Mouse (Mus musculus) midbrain, embryonic 10.5 days (tissue): Measurements from ENCODE around the gene Slc41a3. TPM values are rescaled to one million over a fixed set of nuclear protein-coding genes. Genes with fewer than 3 reads are reported as not detected.
"Not testable (repeated sequence)": the region's sequence is repeated elsewhere in the genome, so short reads cannot be mapped to it uniquely, and the experiment has no call there.

Source experiments
- DNase-seq: peaks from one replicate; pipeline ENCODE4 v3.0.0-alpha.2; 2017; ENCODE audit warnings: low spot score
- H3K27ac ChIP-seq: fragments of 300-500 bp; sonication (generic); replicated peaks from 2 replicates; pipeline ENCODE4 v1.5.1; 2016; ENCODE audit warnings: mild to moderate bottlenecking
- H3K27me3 ChIP-seq: fragments of 300-500 bp; sonication (generic); 2 replicates; pipeline ENCODE4 v1.6.1; 2016; ENCODE audit warnings: low read depth, mild to moderate bottlenecking; ENCODE audit not compliant: poor library complexity, severe bottlenecking
- H3K36me3 ChIP-seq: fragments of 300-500 bp; sonication (generic); 2 replicates; pipeline ENCODE4 v1.6.1; 2016; ENCODE audit warnings: mild to moderate bottlenecking, moderate library complexity
- H3K4me1 ChIP-seq: fragments of 300-500 bp; sonication (generic); 2 replicates; pipeline ENCODE4 v1.6.1; 2016
- H3K4me3 ChIP-seq: fragments of 300-500 bp; sonication (generic); 2 replicates; pipeline ENCODE4 v1.5.1; 2016; ENCODE audit warnings: mild to moderate bottlenecking, moderate library complexity
- H3K9me3 ChIP-seq: fragments of 300-500 bp; sonication (generic); replicated peaks from 2 replicates; pipeline ENCODE4 v1.6.1; 2016; ENCODE audit warnings: mild to moderate bottlenecking
- WGBS: fragments of 180-500 bp; shearing (Covaris S2); methylation state at CpG from one replicate; pipeline ENCODE4 v1.1.7; 2016; 5-methylcytosine and 5-hydroxymethylcytosine counted together
- polyA plus RNA-seq: library from polyadenylated mRNA; unstranded; fragments of >200 nt; fragmentation: Nextera tagmentation; extraction: Ambion mirVana; gene quantifications from 2 replicates; pipeline ENCODE4 v1.2.1, GENCODE M21; 2016

The Slc41a3 gene
- polyA plus RNA-seq, 1 experiment from 2014 or later = 2.2 TPM

GRCm38 (mm10) chr6:90632526-90632925, 28.0 kb downstream of the Slc41a3 start:
- WGBS = 71% methylated on average over 3 of the region's 3 CpGs
- not testable (repeated sequence) for H3K36me3 ChIP-seq, H3K4me3 ChIP-seq, DNase-seq, H3K9me3 ChIP-seq, H3K4me1 ChIP-seq, H3K27me3 ChIP-seq, H3K27ac ChIP-seq

- Histone ChIP-seq H3K27ac (no peak overlapping the region), H3K4me3 (no peak overlapping the region), H3K36me3 (no peaks in the 10 kb centered on the region), H3K9me3 (no peaks in the 10 kb centered on the region), H3K27me3 (no peaks in the 10 kb centered on the region), H3K4me1 (0 out of 2 replicates have a peak, but pooled peaks cover 6% of the 10 kb centered on the region)
- 38% methylated on average over 4 of the region's 4 CpGs for WGBS
- DNase-seq = no peak
Observed at GRCm38 (mm10) chr6:90635081-90635480, 30.6 kb downstream of the Slc41a3 start.

GRCm38 (mm10) chr6:90635611-90636010, 31.1 kb downstream of the Slc41a3 start:
- WGBS = 71% methylated on average over 3 of the region's 3 CpGs
- H3K27me3 ChIP-seq = no peaks in the 10 kb centered on the region
- H3K27ac ChIP-seq = no peak overlapping the region
- 0 out of 2 replicates have a peak, but pooled peaks cover 6% of the 10 kb centered on the region for H3K4me1 ChIP-seq
- no peaks in the 10 kb centered on the region for H3K36me3 ChIP-seq
- no peak overlapping the region for H3K4me3 ChIP-seq
- DNase-seq = no peak
- H3K9me3 ChIP-seq = no peaks in the 10 kb centered on the region

- no peaks in the 10 kb centered on the region for H3K36me3 ChIP-seq
- H3K27ac ChIP-seq = no peak overlapping the region
- no peaks in the 10 kb centered on the region for H3K9me3 ChIP-seq
- H3K4me1 ChIP-seq = peaks cover 15% of the 10 kb centered on the region
- WGBS = 86% methylated on average over 3 of the region's 3 CpGs
- H3K4me3 ChIP-seq = no peak overlapping the region
- no peak for DNase-seq
- no peaks in the 10 kb centered on the region for H3K27me3 ChIP-seq
Observed at GRCm38 (mm10) chr6:90643057-90643456, 38.5 kb downstream of the Slc41a3 start.

- H3K27ac ChIP-seq = 0 out of 2 replicates have a peak overlapping the region, but pooled peaks have one; percentile 2
- H3K4me1 ChIP-seq = peaks cover 15% of the 10 kb centered on the region
- H3K9me3 ChIP-seq = no peaks in the 10 kb centered on the region
- no peak for DNase-seq
- H3K4me3 ChIP-seq = no peak overlapping the region
- H3K36me3 ChIP-seq = no peaks in the 10 kb centered on the region
- 79% methylated on average over 4 of the region's 4 CpGs for WGBS
- no peaks in the 10 kb centered on the region for H3K27me3 ChIP-seq
Observed at GRCm38 (mm10) chr6:90644965-90645364, 40.4 kb downstream of the Slc41a3 start.

- Histone ChIP-seq H3K9me3 (0 out of 2 replicates have a peak, but pooled peaks cover 3% of the 10 kb centered on the region), H3K36me3 (no peaks in the 10 kb centered on the region), H3K27ac (no peak overlapping the region), H3K4me3 (no peak overlapping the region), H3K27me3 (no peaks in the 10 kb centered on the region), H3K4me1 (peaks cover 15% of the 10 kb centered on the region)
- DNase-seq = no peak
- WGBS = 95% methylated on average over 6 of the region's 6 CpGs
Observed at GRCm38 (mm10) chr6:90648391-90648790, 43.9 kb downstream of the Slc41a3 start.

GRCm38 (mm10) chr6:90649279-90649678, 44.8 kb downstream of the Slc41a3 start:
- Histone ChIP-seq H3K36me3 (no peaks in the 10 kb centered on the region), H3K4me3 (no peak overlapping the region), H3K4me1 (peaks cover 14% of the 10 kb centered on the region), H3K27me3 (no peaks in the 10 kb centered on the region), H3K27ac (no peak overlapping the region), H3K9me3 (0 out of 2 replicates have a peak, but pooled peaks cover 3% of the 10 kb centered on the region)
- DNase-seq = no peak
- 72% methylated on average over 3 of the region's 4 CpGs for WGBS

GRCm38 (mm10) chr6:90650634-90651033, 46.1 kb downstream of the Slc41a3 start:
- H3K4me3 ChIP-seq = no peak overlapping the region
- no peak overlapping the region for H3K27ac ChIP-seq
- no peaks in the 10 kb centered on the region for H3K36me3 ChIP-seq
- 0 out of 2 replicates have a peak, but pooled peaks cover 3% of the 10 kb centered on the region for H3K9me3 ChIP-seq
- no peaks in the 10 kb centered on the region for H3K27me3 ChIP-seq
- peaks cover under 1% of the 10 kb centered on the region for H3K4me1 ChIP-seq
- WGBS = 81% methylated on average over 1 of the region's 1 CpGs
- no peak for DNase-seq

- Histone ChIP-seq H3K27me3 (no peaks in the 10 kb centered on the region), H3K27ac (no peak overlapping the region), H3K9me3 (0 out of 2 replicates have a peak, but pooled peaks cover 3% of the 10 kb centered on the region), H3K4me1 (no peaks in the 10 kb centered on the region), H3K36me3 (no peaks in the 10 kb centered on the region), H3K4me3 (no peak overlapping the region)
- 60% methylated on average over 2 of the region's 2 CpGs for WGBS
- DNase-seq = peak; percentile 47
Observed at GRCm38 (mm10) chr6:90653736-90654135, 49.2 kb downstream of the Slc41a3 start.

GRCm38 (mm10) chr6:90656344-90656850, 51.9 kb downstream of the Slc41a3 start:
- H3K4me1 ChIP-seq = peaks cover 11% of the 10 kb centered on the region; the same call in 1 of the 2 replicates
- 69% methylated on average over 2 of the region's 2 CpGs for WGBS
- H3K4me3 ChIP-seq, H3K27ac ChIP-seq, H3K9me3 ChIP-seq, H3K27me3 ChIP-seq, DNase-seq: not testable (repeated sequence)
- peaks cover 12% of the 10 kb centered on the region for H3K36me3 ChIP-seq

- no peak overlapping the region for H3K4me3 ChIP-seq
- no peaks in the 10 kb centered on the region for H3K9me3 ChIP-seq
- no peak overlapping the region for H3K27ac ChIP-seq
- H3K4me1 ChIP-seq = peaks cover 12% of the 10 kb centered on the region; the same call in 1 of the 2 replicates
- DNase-seq = no peak
- H3K27me3 ChIP-seq = no peaks in the 10 kb centered on the region
- peaks cover 43% of the 10 kb centered on the region for H3K36me3 ChIP-seq
- WGBS = 93% methylated on average over 2 of the region's 2 CpGs
Observed at GRCm38 (mm10) chr6:90659913-90660312, 55.4 kb downstream of the Slc41a3 start.

GRCm38 (mm10) chr6:90660398-90661028, 56.0 kb downstream of the Slc41a3 start:
- no peaks in the 10 kb centered on the region for H3K9me3 ChIP-seq
- DNase-seq = no peak
- no peaks in the 10 kb centered on the region for H3K27me3 ChIP-seq
- WGBS = 85% methylated on average over 20 of the region's 20 CpGs
- H3K27ac ChIP-seq = no peak overlapping the region
- peaks cover 49% of the 10 kb centered on the region for H3K36me3 ChIP-seq
- peaks cover 12% of the 10 kb centered on the region; the same call in 1 of the 2 replicates for H3K4me1 ChIP-seq
- H3K4me3 ChIP-seq = no peak overlapping the region

- no peak for DNase-seq
Observed at GRCm38 (mm10) chr6:90661029-90661399, 56.5 kb downstream of the Slc41a3 start.

More at GRCm38 (mm10) chr6:90661029-90661399, 56.5 kb downstream of the Slc41a3 start:
- no peaks in the 10 kb centered on the region for H3K9me3 ChIP-seq
- H3K27me3 ChIP-seq = no peaks in the 10 kb centered on the region
- 89% methylated on average over 11 of the region's 11 CpGs for WGBS
- no peak overlapping the region for H3K4me3 ChIP-seq
- H3K36me3 ChIP-seq = peaks cover 54% of the 10 kb centered on the region
- no peak overlapping the region for H3K27ac ChIP-seq
- peaks cover 12% of the 10 kb centered on the region; the same call in 1 of the 2 replicates for H3K4me1 ChIP-seq
